Mouse (Mus musculus) olfactory bulb, adult 2 months (tissue): ENCODE results near the gene Utp14b.

Experiments
- CTCF ChIP-seq: fragments of 200-500 bp; IDR thresholded peaks from 2 replicates; pipeline ENCODE4 v1.5.1; 2012; ENCODE audit warnings: low read depth, mild to moderate bottlenecking, low read length, moderate library complexity; ENCODE audit not compliant: insufficient read depth
- POLR2A ChIP-seq: fragments of 200-500 bp; IDR thresholded peaks from 2 replicates; pipeline ENCODE4 v1.6.1; 2012; ENCODE audit warnings: mild to moderate bottlenecking, low read depth, low read length, moderate library complexity; ENCODE audit not compliant: insufficient read depth

- no peak for TF ChIP-seq CTCF
- no peak for TF ChIP-seq POLR2A
Observed at GRCm38 (mm10) chr1:78658441-78659269, 817 bp downstream of the Utp14b start.
